Mouse (Mus musculus) MEL-GATA-1-ER (cell line): ENCODE results near the gene Pkdcc.

Experiments
- DNase-seq: peaks from one replicate; pipeline ENCODE4 v3.0.0-alpha.2; 2012; ENCODE audit warnings: low read depth; ENCODE audit errors: extremely low read depth

Pkdcc gene

DNA sequence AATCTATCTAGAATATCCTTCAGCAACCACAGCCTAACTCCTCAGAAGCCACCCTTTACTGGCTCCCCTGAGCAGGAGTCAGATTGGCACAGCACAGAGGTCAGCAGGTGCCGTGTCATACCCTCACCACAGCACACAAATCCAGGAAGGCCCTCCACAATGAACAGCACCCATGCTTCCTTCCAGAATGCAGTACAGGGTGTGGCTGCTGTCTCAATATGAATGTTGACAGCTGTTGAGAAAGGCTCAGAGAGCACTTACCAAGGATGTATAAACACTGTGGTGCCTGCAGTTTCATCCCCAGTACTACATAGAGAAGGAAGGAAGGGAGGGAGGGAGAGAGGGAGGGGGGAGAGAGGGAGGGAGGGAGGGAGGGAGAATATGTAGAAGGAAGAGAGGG lies 29.4 kb downstream of the Pkdcc start:
- DNase-seq = no peak

DNA sequence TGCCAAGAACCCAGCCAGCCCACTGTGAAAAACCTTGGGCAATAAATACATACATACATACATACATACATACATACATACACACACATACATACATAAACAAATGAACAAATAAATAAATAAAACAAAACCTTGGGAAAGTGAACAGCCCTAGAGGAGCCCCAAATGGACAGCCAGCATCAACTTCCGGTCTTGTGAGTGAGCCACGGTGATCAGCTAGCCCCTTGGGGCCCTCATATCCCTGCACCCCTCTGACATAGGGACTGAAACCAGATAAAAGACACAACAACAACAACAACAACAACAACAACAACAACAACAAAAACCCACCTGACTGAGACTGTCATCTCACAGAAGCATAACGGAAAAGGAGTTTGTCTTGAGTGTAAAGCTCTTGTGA lies 30.4 kb downstream of the Pkdcc start:
- DNase-seq = no peak

DNA sequence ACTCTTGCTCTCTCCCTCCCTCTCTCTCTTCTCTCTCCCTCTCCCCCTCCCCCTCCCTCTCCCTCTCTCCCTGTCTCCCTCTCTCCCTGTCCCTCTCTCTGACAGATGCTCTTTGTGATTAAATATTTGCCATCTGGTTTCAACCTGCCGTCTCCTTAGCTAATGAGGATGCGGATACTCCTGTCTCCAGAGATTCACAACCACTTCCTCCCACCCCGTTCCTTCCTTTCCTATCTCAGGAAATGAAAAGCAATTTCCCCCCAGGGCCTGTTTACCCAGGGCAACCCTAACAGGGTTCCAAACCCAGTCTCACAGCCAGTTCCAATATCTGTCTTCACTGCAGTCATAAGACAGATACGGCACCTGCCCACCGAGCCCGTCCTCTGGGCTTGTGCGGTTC lies 31.0 kb downstream of the Pkdcc start:
- DNase-seq = no peak

DNA sequence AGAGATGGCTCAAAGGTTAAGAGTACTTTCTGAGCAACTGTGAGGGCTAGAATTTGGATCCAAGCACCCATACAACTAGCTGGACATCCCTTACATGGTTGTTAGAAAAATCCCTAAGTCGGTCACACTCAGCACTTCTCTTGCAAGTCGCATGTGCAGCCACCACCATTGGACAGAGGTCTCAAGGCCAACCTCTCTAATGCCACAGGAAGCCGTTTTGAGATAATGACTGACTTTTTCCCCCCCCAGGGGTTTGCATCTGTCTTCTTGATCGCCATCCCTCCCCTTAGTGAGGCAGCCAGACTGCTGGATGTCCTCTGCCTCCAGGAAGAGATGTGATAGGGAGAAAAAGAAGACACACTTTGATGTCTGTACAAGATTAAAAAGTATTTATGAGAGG lies 32.1 kb downstream of the Pkdcc start:
- no peak for DNase-seq

DNA sequence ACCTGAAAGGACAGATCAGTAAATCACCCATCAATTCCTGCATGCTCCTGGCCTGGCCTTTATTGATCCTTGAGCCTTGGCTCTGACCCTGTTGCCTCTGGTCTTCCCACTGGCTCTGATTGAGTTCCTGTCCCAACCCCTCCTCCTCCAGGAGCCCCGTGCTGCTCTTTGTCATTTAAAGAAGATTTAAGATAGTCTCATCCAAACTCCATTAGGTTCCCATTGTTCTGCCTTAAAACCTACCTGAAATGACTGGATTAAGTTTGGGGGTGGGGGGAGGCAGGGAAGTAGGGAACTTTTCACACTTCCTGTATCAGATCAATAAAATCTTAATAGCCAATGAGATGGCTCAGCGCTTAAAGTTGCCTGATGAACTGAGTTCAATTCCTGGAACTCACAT lies 33.4 kb downstream of the Pkdcc start:
- no peak for DNase-seq

DNA sequence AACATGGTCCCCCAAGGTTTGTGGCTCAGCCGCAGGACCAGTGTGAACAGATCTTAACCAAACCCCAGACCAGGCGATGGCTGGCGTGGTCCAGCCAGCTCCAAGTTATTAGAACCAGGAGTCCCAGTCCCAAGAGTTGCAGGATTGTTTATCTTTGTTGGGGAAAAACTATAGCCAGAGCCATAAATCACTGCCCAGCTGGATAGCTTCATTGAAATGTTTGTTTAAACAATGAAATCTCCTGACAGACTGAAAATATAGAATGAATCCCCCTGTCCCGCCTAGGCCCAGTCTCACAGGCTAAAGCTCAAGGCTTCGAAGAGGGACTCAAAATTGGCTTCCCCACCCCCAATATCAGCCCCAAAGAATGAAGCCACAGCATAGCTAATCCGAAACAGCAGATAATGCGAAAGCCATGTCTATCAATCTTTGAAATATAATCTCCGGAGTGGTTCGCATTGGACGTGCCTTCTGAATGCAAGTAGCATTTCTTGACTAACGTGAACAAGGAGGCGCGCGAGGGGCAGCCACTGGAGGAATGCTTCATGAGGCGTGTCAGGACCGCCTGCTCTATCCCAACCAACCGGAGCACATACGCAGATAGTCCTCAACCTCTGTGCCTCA lies 35.9 kb downstream of the Pkdcc start:
- DNase-seq = no peak

DNA sequence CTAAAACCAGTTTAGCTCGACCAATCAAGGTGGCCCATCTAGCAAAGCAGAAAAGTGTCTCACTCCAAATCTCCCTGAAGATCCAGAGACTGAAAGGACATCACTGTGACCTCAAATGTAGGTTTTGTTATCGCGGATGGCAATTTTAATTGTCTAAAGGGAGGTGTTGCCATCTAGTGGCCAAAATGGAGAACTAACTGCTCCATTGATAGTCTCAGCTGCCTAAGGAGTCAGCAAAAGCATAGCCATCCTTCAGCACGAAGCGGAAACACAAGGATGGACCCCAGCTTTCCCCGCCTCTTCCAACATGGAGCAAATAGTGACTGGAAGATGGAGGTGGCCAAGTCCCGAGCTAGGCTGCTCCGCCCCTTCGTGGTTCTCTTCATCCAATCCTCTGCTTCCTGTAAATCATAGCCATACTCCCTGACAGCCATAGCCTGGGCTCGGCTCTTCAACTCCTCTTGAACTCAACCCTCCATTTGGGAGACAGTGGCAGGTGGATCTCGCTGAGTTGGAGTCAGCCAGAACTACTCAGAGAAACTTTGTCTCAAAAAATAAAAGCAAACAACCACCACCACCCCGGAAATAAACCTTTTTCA lies 38.1 kb downstream of the Pkdcc start:
- peak; percentile 35 for DNase-seq

DNA sequence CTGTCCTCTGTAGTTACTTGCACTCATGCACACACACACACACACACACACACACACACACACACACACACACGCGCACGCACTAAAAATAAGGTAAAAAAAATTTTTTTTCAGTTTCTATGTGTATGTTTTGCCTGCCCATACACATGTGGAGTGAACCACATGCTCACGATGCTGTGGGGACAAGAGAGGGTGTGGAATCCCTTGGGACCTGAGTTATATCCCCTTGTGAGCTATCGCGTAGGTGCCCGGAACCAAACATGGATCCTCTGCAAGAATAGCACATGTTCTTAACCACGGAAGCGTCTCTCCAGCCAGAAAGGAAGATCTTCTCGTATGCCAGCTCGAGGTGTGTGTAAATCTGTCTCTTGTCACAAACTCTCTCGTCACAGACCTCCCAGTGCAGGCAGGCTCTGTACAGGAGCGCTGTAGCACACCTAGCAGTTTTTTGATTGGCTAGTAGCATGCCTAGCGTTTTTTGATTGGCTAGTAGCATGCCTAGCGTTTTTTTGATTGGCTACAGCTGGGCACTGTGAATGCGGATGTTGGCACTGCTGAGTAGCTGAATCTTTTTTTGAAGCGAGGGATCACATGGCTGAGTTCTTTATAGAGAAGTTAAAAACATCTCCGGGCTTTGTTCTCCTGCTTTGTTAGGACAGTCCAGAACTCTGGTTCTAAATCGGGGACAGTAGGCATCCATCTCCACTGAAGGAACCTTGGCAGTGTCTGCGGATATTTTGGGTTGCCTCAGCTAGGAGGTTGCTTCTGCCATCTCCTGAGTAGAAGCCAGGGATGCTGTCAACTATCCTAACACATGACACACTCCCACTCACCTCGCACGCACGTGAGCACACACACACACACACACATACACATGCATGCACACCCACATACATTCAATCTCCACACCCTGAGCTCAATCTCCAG lies 52.4 kb downstream of the Pkdcc start:
- peak; percentile 95 for DNase-seq

DNA sequence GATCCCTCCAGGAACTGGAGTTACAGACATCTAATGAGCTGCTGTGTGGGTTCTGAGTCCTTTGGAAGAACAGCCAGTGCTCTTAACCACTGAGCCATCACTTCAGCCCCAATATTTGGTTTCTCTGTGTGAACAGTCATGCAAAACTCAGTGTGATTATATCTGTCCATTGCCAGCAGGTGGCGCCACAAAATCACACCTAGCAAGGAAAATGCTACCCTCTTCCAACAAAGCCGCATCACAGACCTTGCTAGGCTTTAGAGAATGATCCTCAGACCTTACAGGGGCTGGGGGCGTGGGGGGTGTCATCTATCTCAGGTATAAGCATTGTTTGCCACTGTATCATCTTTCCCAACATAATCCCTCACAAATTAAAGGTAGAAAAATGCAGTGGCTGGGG lies 56.4 kb downstream of the Pkdcc start:
- DNase-seq = peak; percentile 53

DNA sequence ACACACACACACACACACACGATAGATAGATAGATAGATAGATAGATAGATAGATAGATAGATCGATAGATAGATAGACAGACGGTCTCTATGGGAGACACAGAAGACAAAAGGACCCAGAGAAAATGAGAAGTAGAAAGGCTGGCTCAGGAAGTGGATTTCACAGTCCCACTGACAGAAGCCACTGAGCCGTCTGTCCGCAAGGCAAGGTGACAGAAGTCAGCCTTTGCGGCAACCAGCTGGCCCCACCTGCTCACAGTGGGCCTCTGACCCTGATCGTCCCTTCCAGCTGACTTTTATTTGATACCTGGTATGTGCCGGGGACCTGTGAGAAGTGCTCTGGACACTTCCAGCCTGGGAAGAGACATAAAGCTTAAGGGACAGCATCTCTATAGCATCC lies 57.5 kb downstream of the Pkdcc start:
- DNase-seq = no peak

DNA sequence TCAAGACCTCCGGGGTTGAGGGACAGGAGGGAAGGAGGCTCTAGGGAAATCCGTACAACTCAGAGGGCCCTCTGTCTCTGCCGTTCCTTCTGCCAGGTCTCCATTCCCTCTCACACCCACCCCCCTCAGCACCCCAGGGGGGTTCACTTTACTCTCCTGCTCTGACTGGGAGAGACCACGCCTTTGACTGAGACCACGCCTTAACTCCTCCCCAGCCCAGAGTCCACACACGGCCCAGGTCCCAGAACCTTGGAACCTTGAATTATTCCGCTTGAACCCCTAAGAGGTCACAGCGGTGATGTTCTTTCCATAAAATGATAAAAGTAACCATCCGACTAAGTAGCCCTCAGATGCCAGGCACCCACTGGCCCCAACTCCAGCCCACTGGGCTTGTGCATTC lies 58.5 kb downstream of the Pkdcc start:
- no peak for DNase-seq

DNA sequence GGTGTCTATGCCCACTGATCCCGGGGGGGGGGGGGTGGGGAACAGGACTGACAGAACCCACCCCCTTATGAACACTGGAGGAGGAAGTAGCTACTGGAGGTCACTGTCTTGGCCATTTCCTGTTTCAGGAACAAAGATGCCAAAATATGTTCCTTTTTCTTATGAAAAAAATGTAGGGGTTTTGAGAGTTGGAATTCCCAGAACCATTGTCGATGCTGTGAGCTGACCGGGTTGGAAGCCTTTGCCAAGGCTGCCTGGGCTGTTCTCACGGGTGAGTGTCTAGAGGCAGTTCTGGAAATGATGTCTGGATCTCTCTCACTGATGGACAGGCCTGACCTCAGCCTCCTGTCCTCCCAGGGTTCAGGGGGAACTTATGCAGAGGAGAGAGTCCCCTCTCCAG lies 59.0 kb downstream of the Pkdcc start:
- no peak for DNase-seq
